Mouse (Mus musculus): ENCODE measurements around the gene Glt1d1. TPM values are rescaled to one million over a fixed set of nuclear protein-coding genes. Genes with fewer than 3 reads are reported as not detected.

Glt1d1 gene
- total and polyA plus RNA-seq, 3 experiments: 0.19 TPM; not detected in 2

DNA sequence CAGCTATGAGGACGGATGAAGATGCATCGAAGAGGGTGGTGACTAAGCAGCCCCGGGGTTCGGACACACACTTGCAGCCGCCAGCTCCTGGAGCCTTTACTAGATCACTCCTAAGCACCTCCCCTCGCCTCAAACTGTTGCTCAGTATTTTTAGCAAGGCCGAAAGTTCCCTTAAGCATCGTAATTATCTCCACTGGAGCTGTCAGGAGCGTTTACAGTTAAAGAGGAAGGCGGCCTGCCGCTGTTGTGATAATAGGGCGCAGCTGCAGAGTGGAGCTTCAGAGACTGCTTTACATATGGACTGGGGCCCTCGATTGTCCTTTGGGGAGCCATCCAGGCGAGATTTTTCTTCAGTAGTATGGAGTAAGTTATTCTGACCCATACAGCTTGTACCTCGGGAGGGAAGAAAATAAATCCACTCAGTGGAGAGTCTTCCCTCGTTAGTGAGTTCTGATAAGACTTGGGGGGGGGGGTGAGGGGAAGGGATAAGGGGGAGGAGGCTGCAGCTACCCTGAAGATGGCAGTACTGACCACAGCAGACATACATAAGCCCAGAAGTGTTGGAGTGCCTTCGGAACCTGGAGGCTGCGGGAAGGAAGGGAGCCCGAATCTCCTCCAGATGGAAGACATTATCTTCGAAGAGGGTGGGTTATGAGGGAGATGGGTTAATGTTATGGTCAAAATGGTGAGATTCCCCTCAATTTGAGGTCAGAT is 119.4 kb downstream of the Glt1d1 start (continued):
- TF ChIP-seq MYC (IDR thresholded peaks at IDR 0.05; ENCODE audit: low read depth, low read length) (no peak), SIN3A (IDR thresholded peaks at IDR 0.05; ENCODE audit: low read length) (peak; percentile 53; the same call in 1 of the 2 replicates), MEF2A (IDR thresholded peaks at IDR 0.05; ENCODE audit: extremely low read depth, insufficient replicate concordance, low read depth, low read length, poor library complexity, severe bottlenecking) (no peak), GATA1 (IDR thresholded peaks at IDR 0.05; ENCODE audit: low read depth, low read length) (peak; percentile 65), NRF1 (IDR thresholded peaks at IDR 0.05; ENCODE audit: insufficient read depth, low read depth, low read length, poor library complexity, severe bottlenecking) (0 out of 2 replicates have a peak, but pooled peaks have one; percentile 18), TBP (IDR thresholded peaks at IDR 0.05; ENCODE audit: low read depth, low read length) (no peak), ELF1 (IDR thresholded peaks at IDR 0.05; ENCODE audit: low read depth, low read length) (no peak), KAT2A (conservative IDR thresholded peaks at IDR 0.05; ENCODE audit: low read depth, low read length) (no peak), CHD1 (IDR thresholded peaks at IDR 0.05; ENCODE audit: low read depth, low read length) (no peak), MAX (IDR thresholded peaks at IDR 0.05; ENCODE audit: low read length) (no peak)

DNA sequence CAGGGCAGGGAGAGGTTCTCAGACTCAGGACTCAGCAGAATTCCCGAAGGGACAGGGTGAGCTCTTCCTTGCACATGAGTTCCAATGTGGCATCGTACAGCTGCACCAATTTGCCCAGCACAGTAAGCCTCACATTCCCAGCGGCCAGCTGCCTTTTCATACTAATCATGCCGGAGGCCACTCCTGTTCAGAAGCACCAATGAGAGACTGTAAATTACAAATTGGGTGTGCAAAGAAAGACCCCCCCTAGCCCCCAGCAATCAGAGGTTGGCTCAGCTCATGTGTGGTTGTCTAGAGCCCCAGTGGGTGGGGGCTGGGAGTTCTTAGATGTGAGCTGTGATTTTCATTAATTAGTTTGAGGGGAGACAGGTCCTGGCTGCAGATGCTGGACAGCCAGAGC is 123.5 kb downstream of the Glt1d1 start:
- H3K27me3 ChIP-seq (ENCODE audit: control insufficient read depth in 1 of 2, insufficient read depth in 2 of 2, low read length in 2 of 2): no peaks in the 10 kb centered on the region
- H3K27ac ChIP-seq (ENCODE audit: control insufficient read depth, low read depth, low read length): no peak overlapping the region
- peaks cover 0 to 9% of the 10 kb centered on the region in 2 experiments; a peak in 2 of 4 replicates for H3K4me1 ChIP-seq (ENCODE audit: control insufficient read depth in 1 of 2, insufficient read depth in 2 of 2, low read length in 2 of 2)
- H3K9me3 ChIP-seq (replicated peaks; ENCODE audit: insufficient read depth, low read length): no peaks in the 10 kb centered on the region
- no peak overlapping the region for H3K9ac ChIP-seq (ENCODE audit: control insufficient read depth, low read depth, low read length, poor library complexity, severe bottlenecking)
- no peak overlapping the region for H3K4me3 ChIP-seq (ENCODE audit: control insufficient read depth in 1 of 2, insufficient read depth in 1 of 2, low read depth in 2 of 2, low read length in 2 of 2)
- no peaks in the 10 kb centered on the region for H3K79me2 ChIP-seq (ENCODE audit: control insufficient read depth, insufficient read depth, low read length, poor library complexity)
- H3K36me3 ChIP-seq (ENCODE audit: control insufficient read depth in 1 of 2, insufficient read depth in 2 of 2, low read length in 2 of 2): peaks cover 0 to 3% of the 10 kb centered on the region in 2 experiments; a peak in 1 of 4 replicates
- no peak for TF ChIP-seq JUND (IDR thresholded peaks at IDR 0.05; ENCODE audit: low read depth, low read length)
- no peak for TF ChIP-seq CTCF (IDR thresholded peaks at IDR 0.05 in 2 of 3, conservative IDR thresholded peaks at IDR 0.05 in 1 of 3; ENCODE audit: control insufficient read depth in 1 of 3, insufficient read depth in 1 of 3, low read depth in 2 of 3, low read length in 3 of 3, poor library complexity in 1 of 3, severe bottlenecking in 1 of 3)
- TF ChIP-seq POLR2AphosphoS5 (IDR thresholded peaks at IDR 0.05; ENCODE audit: borderline replicate concordance, low read depth, low read length): no peak
- no peak for TF ChIP-seq RAD21 (IDR thresholded peaks at IDR 0.05; ENCODE audit: low read depth, low read length)
- no peak for TF ChIP-seq E2F4 (IDR thresholded peaks at IDR 0.05; ENCODE audit: borderline replicate concordance, low read depth, low read length)
- no peak for TF ChIP-seq EP300 (IDR thresholded peaks at IDR 0.05; ENCODE audit: low read depth in 1 of 2, low read length in 2 of 2)
- TF ChIP-seq CHD2 (IDR thresholded peaks at IDR 0.05; ENCODE audit: low read length): no peak
- TF ChIP-seq TBP (IDR thresholded peaks at IDR 0.05; ENCODE audit: low read depth, low read length): no peak
- TF ChIP-seq SIN3A (IDR thresholded peaks at IDR 0.05; ENCODE audit: low read length): no peak
- no peak for TF ChIP-seq MYB (IDR thresholded peaks at IDR 0.05; ENCODE audit: low read depth, low read length)
- no peak for TF ChIP-seq UBTF (IDR thresholded peaks at IDR 0.05; ENCODE audit: borderline replicate concordance, insufficient read depth, low read depth, low read length)
- DNase-seq (ENCODE audit: low read depth, low spot score): no peak

All from MEL (cell line).